Mouse (Mus musculus): Measurements from ENCODE around the gene Myog. TPM values are rescaled to one million over a fixed set of nuclear protein-coding genes. Genes with fewer than 3 reads are reported as not detected.
A peak's percentile ranks its signal among the peaks of the same experiment; 100 is the strongest.
"Not testable (repeated sequence)": the region's sequence is repeated elsewhere in the genome, so short reads cannot be mapped to it uniquely, and the experiment has no call there.

Myog gene
- total RNA-seq (2021), result 1 to 10 TPM; 2.0 to 9.6 TPM
- long read RNA-seq, experiment 1, partial matches to known transcripts, result 0 of 4 reads
- long read RNA-seq, experiment 1, other reads (novel, unspliced or antisense), result 1 of 4 reads
- long read RNA-seq, experiment 2, partial matches to known transcripts, result 0 of 3 reads
- long read RNA-seq, experiment 2, other reads (novel, unspliced or antisense), result 0 of 3 reads

DNA sequence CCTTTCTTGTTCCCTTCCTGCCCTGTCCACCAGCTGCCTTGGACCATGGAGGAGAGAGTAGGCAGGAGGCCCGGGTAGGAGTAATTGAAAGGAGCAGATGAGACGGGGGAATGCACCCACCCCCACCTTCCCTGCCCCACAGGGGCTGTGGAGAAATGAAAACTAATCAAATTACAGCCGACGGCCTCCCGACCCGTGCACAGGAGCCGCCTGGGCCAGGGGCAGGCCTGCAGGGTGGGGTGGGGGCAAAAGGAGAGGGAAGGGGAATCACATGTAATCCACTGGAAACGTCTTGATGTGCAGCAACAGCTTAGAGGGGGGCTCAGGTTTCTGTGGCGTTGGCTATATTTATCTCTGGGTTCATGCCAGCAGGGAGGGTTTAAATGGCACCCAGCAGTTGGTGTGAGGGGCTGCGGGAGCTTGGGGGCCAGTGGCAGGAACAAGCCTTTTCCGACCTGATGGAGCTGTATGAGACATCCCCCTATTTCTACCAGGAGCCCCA, at the start of gene Myog:
Gene Myog (plus strand): TSS at position 392 of the 502 bp plus-strand sequence.
- no peak for DNase-seq

DNA sequence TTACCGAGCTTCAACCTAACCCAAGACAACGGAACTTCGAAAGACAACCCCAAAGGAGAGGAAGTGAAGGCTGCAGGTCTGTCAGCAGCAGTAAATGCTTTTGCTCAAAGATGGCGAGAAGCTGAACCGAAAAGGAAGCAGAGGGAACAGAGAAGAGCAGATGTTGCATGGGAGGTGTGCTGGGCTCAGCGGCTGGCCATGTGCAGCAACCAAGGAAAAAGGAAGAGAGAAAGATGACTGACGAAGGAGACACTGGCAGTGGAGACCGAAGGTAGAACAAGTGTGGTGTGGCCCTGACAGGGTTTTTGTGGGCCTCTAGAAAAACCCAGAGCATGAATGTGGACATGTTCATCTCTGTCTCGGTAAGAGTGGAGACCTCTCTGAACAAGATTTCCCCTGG, 49.1 kb upstream of the Myog start:
- no peak for DNase-seq

GRCm38 (mm10) chr1:134241298-134241697, 48.5 kb upstream of the Myog start:
- no peak for DNase-seq

DNA sequence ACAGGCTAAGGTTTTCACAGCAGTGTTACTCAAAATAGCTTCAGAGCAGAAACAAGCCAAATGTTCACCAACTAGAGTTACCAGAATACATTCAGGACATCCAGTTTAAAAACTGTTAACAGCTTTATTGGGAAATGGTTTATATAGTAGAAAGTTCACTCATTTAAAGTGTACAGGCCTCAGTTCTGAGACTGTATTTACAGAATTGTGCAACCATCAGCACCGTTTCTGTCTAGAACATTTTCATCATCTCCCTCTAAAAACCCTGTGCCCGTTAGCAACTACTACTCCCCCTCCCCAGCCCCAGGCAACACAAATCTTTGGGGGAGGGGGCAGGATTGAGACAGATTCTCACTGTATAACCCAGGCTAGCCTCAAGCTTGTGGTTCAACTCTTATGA, 47.5 kb upstream of the Myog start:
- no peak for DNase-seq

DNA sequence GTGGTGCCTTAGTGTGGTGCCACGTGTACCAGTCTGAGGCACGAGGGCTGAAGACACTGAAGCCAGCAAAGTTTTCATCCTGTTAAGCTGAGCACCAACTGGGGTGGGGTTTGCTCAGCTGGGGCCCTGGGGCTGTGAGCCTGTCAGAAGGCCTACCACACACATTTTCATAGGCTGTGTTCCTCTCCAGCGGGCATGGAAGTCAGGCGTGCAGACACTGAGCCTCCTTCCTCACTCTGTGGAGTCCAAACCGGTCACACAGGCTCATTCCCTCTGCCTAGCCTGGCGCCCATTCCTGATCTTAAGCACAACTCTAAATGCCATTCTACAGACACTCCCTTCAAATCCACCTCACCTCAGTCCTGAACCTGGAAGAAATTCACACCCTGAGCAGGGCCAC, 46.3 kb upstream of the Myog start:
- no peak for DNase-seq

- DNase-seq, result peak; percentile 97
Measured at GRCm38 (mm10) chr1:134243948-134244914, 45.6 kb upstream of the Myog start.

DNA sequence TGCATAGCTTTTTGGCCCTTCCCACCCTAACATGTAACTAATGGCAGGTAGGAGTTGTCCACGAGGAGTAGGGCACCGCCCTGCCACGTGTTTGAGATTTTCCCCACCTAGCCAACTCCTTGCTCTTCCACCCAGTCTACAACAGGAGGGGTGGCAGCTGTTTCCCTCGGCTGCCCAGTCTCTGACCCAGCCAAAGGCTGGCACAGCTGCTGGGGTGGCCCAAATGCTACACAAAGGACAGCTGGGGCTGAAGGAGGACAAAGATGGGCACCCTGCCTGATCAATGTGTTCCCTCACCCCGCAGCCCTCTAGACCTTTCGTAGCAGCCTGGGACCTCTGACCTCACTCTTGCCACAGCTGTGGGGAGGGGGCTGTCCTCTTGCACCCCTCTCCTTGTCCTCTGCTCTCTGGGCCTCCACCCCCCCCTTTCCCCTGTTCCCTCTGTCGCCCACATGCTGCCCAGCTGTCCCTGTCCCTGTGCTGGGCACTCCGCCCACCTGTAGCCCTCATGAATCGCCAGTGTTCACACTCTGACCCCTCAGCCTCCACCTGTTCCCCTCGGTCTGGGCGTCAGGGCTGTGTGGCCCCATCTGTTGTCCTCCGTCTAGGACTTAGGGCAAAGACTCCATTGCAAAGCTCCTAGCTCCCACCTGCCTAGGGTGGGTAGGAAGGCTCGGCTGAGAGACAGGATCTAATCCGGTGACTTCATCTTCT, 44.6 kb upstream of the Myog start:
- no peak for DNase-seq

- peak; percentile 38 for DNase-seq
Measured at GRCm38 (mm10) chr1:134246590-134246989, 43.2 kb upstream of the Myog start.

GRCm38 (mm10) chr1:134249681-134250080, 40.1 kb upstream of the Myog start:
- not testable (repeated sequence) for DNase-seq

GRCm38 (mm10) chr1:134264341-134264740, 25.4 kb upstream of the Myog start:
- no peak for DNase-seq

DNA sequence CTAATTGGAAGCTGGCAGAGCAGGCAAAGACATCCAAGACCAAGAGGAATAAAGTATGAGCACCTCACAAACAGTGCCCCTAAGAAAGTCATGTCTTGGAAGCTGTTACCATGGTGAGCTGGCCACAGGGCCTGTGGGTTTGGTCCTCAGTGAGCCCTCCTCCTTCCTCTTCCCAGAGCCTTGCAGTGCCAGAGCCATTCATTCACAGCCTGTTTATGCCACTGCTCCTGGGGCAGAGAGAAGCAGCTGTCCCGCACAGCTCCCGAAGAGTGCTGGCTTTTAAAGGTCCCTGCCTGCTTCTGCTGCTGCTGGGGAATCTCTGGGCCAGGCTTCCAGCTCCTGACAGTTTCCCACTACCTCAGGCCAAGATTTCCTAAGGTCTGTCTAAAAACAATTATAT, 24.0 kb upstream of the Myog start:
- no peak for DNase-seq

DNA sequence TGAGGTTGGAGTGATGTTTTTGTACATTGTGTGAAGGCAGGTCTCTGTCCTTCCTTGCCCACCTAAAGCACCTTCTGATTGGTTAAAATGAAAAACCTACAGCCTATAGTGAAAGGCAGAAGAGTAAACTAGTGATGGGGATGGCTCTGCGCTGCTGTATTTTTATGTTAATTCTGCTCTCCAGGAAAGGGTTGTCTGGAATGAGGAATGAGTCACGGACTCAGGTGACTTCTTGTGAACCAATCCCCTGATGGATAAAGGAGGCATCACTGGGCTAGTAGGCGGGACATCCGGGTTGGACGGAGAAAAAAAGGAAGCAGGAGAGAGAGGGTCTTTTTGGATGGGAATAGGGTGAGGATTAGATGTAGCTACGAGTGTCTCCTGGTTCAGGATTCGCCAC, 19.8 kb upstream of the Myog start:
- no peak for DNase-seq

- no peak for DNase-seq
Measured at GRCm38 (mm10) chr1:134272754-134273250, 17.0 kb upstream of the Myog start.

- DNase-seq, result no peak
Measured at GRCm38 (mm10) chr1:134273493-134274395, 16.0 kb upstream of the Myog start.

DNA sequence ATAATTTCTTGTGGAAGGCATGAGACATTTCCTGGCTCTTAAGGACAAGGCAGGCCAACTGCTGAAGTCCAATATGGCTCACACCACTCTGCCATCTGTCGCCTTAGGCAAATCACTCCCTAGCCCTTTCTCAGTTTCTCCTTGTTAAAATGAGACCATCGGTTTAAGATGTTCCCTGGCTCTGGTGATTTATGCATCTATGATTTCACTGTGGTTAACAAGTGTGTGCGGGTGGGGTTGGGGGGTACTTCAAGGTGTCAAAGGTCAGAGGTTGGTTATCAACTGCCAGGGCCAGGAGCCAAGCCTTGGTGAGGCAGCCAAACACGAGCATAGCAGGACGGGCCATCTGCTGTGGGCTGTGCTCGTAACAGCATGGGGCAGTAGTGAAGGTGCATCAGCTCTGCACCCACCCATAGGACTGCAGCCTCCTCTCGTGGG, 15.3 kb upstream of the Myog start:
- no peak for DNase-seq

DNA sequence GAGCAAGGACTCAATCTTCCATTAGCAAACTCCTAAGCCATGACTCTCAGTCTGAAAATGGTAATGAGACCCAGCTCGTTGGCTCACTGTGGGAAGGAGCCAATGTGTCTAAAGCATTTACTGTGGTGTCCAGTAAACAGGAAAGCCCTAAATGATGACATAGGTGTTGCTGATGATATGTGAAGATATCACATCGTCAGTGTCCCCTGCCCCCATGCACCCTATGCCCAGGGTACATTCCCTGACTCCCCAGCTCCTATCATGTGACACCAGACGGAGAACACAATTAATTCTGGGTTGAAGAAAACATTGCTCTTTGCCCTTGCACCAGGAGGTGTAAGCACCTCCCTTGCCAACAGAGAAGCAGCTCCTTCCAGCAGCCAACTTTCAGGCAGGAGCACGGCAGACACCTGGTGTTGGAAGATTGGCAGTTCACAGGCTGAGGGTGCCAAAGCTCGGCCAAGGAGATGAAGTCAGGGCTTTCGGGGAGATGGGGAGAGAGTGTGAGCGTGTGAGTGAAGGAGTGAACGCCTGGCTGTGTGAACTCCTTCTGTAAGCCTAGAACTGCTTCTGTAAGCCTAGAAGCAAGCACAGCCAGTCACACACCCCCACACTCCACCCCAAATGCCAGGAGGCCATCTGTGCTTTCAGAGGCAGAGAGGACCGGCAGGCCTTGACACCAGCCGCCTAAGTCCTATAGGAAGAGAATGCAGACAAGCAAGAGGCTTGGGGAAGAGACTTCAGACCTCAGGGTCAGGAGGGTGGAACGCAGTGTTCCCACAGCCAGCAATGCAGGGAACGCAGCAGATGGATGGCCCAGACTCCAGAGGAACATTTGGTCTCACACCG, 13.9 kb upstream of the Myog start:
- DNase-seq, result no peak

DNA sequence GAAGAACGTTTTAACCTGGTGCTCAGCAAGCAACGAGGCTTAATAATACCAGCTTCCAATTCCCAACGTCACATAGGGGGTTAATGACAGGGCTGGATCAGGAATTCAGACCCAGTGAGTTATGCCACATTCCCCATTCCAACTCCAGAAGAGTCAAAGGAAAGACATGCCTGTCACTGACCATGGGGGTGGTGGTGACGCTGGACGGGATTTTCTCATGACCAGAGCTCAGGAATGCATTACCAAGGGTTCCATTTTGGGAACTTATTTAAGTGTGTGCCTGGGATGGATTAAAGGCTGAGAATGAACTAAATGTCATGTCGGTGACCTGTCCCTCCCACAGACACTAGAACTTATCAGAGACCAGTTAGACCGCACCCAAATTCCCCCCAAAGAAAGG, 13.0 kb upstream of the Myog start:
- DNase-seq, result no peak

DNA sequence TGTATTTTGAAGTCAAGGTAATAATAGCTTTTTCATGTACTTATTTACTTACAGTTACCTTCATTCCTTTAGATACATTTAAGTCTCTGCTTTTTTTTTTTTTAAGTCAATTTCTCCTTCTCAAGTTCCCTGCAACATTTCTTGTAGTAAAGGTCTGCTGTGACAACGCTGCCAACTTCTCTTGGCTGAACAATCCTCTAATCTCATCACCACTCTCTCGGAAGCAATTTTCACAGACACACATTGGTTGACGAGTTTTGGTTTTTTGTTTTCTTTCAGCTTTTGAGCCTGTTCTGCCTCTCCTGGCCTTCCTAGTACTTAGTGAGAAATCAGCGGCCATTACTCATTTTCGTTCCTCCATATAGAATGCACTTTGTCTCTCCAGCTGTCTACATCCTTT, 9.6 kb upstream of the Myog start:
- no peak for DNase-seq

GRCm38 (mm10) chr1:134281563-134281962, 8.2 kb upstream of the Myog start:
- no peak for DNase-seq

DNA sequence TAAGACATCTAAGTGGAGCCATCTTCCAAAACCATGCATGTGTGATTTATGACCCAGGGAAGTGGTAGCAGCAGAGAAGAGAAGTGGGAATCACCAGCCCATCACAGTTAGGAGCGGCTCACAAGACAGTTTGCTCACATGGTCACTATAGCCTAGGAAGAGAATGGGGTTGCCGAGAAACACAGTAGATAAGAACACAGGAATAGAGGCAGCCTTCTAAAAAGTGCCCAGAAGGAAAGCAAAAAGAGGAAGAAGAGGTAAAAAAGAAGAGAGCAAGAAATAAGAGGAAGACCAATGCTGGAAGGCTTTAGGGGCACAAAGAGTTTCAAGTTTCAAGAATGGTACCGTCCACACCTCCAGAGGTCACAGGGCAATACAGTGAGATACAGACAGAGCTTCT, 7.4 kb upstream of the Myog start:
- DNase-seq, result no peak

GRCm38 (mm10) chr1:134283108-134283507, 6.7 kb upstream of the Myog start:
- no peak for DNase-seq
